Mouse (Mus musculus) stomach, embryonic 14.5 days (tissue): ENCODE measurements around the gene Suclg1. TPM values are rescaled to one million over a fixed set of nuclear protein-coding genes. Genes with fewer than 3 reads are reported as not detected.

Experiments
- ATAC-seq: fragments of 200-750 bp; cut with Nextera tagmentation; 2 replicates; pipeline ENCODE4 v1.8.0; 2017; ENCODE audit warnings: low read depth, moderate TSS enrichment; ENCODE audit not compliant: insufficient number of reproducible peaks, insufficient read depth, low FRiP score
- H3K27ac ChIP-seq: fragments of 300-500 bp; sonication (generic); 2 replicates; pipeline ENCODE4 v1.5.1; 2014; ENCODE audit warnings: mild to moderate bottlenecking, low read length, moderate library complexity, mixed read lengths
- H3K27me3 ChIP-seq: fragments of 300-500 bp; sonication (generic); 2 replicates; pipeline ENCODE4 v1.6.1; 2014; ENCODE audit warnings: low read length, control low read depth, mixed read lengths; ENCODE audit not compliant: control insufficient read depth, insufficient read depth
- H3K36me3 ChIP-seq: fragments of 300-500 bp; sonication (generic); 2 replicates; pipeline ENCODE4 v1.6.1; 2014; ENCODE audit warnings: mild to moderate bottlenecking, control low read depth, low read length, moderate library complexity, mixed read lengths; ENCODE audit not compliant: control insufficient read depth, insufficient read depth
- H3K4me1 ChIP-seq: fragments of 300-500 bp; sonication (generic); 2 replicates; pipeline ENCODE4 v1.6.1; 2014; ENCODE audit warnings: low read length, control low read depth, mixed read lengths; ENCODE audit not compliant: control insufficient read depth, insufficient read depth
- H3K4me2 ChIP-seq: fragments of 300-500 bp; sonication (generic); replicated peaks from 2 replicates; pipeline ENCODE4 v1.6.1; 2014; ENCODE audit warnings: low read depth, low read length, control low read depth
- H3K4me3 ChIP-seq: fragments of 300-500 bp; sonication (generic); 2 replicates; pipeline ENCODE4 v1.5.1; 2014; ENCODE audit warnings: low read depth, low read length, control low read depth
- H3K9ac ChIP-seq: fragments of 300-500 bp; sonication (generic); replicated peaks from 2 replicates; pipeline ENCODE4 v1.6.1; 2014; ENCODE audit warnings: low read depth, mild to moderate bottlenecking, control low read depth, low read length, moderate library complexity, mixed read lengths
- H3K9me3 ChIP-seq: fragments of 300-500 bp; sonication (generic); 2 replicates; pipeline ENCODE4 v1.6.1; 2016; ENCODE audit warnings: low read depth, low read length, control low read depth; ENCODE audit not compliant: control insufficient read depth
- WGBS: fragments of 180-500 bp; shearing (Covaris S2); extraction: QIAGEN DNeasy Blood & Tissue Kit; methylation state at CpG from one replicate; pipeline ENCODE4 v1.1.7; 2014; 5-methylcytosine and 5-hydroxymethylcytosine counted together
- polyA plus RNA-seq: library from polyadenylated mRNA; unstranded; fragments of >200 nt; fragmentation: Nextera tagmentation; extraction: Ambion mirVana; gene quantifications from 2 replicates; pipeline ENCODE4 v1.2.1, GENCODE M21; 2014

Gene Suclg1
- polyA plus RNA-seq, 1 experiment from 2014 or later = 170 TPM

- peaks cover 17% of the 10 kb centered on the region for H3K36me3 ChIP-seq
- peaks cover 14% of the 10 kb centered on the region for H3K4me1 ChIP-seq
- no peak overlapping the region for H3K27ac ChIP-seq
- H3K4me3 ChIP-seq = no peak overlapping the region
- no peaks in the 10 kb centered on the region for H3K27me3 ChIP-seq
- H3K9ac ChIP-seq = no peak overlapping the region
- no peak overlapping the region for H3K4me2 ChIP-seq
- no peaks in the 10 kb centered on the region for H3K9me3 ChIP-seq
- WGBS = 73% methylated on average over 9 of the region's 9 CpGs
- peak; percentile 23; the same call in 1 of the 2 replicates for ATAC-seq
Observed at GRCm38 (mm10) chr6:73254307-73255228, 6.4 kb downstream of the Suclg1 start.

- H3K4me2 ChIP-seq = no peak overlapping the region
- no peak overlapping the region for H3K27ac ChIP-seq
- H3K9ac ChIP-seq = no peak overlapping the region
- H3K27me3 ChIP-seq = no peaks in the 10 kb centered on the region
- WGBS = 91% methylated on average over 7 of the region's 7 CpGs
- H3K4me3 ChIP-seq = no peak overlapping the region
- H3K9me3 ChIP-seq = no peaks in the 10 kb centered on the region
- H3K4me1 ChIP-seq = peaks cover 11% of the 10 kb centered on the region; the same call in 1 of the 2 replicates
- no peak for ATAC-seq
- H3K36me3 ChIP-seq = peaks cover 34% of the 10 kb centered on the region
Observed at GRCm38 (mm10) chr6:73257068-73257467, 8.9 kb downstream of the Suclg1 start.

GRCm38 (mm10) chr6:73260110-73260509 is 11.9 kb downstream of the Suclg1 start:
- Histone ChIP-seq H3K27me3 (no peaks in the 10 kb centered on the region), H3K4me1 (no peaks in the 10 kb centered on the region), H3K9ac (no peak overlapping the region), H3K9me3 (no peaks in the 10 kb centered on the region), H3K4me2 (no peak overlapping the region), H3K36me3 (peaks cover 34% of the 10 kb centered on the region), H3K4me3 (no peak overlapping the region), H3K27ac (no peak overlapping the region)
- ATAC-seq = no peak
- WGBS = 92% methylated on average over 6 of the region's 6 CpGs

GRCm38 (mm10) chr6:73264801-73265200 is 16.6 kb downstream of the Suclg1 start:
- no peaks in the 10 kb centered on the region for H3K27me3 ChIP-seq
- no peak overlapping the region for H3K27ac ChIP-seq
- no peak overlapping the region for H3K9ac ChIP-seq
- H3K4me3 ChIP-seq = no peak overlapping the region
- no peak overlapping the region for H3K4me2 ChIP-seq
- peaks cover 42% of the 10 kb centered on the region for H3K36me3 ChIP-seq
- 70% methylated on average over 2 of the region's 2 CpGs for whole genome bisulfite sequencing
- no peaks in the 10 kb centered on the region for H3K4me1 ChIP-seq
- H3K9me3 ChIP-seq = no peaks in the 10 kb centered on the region
- no peak for ATAC-seq

- Histone ChIP-seq H3K27ac (no peak overlapping the region), H3K36me3 (peaks cover 51% of the 10 kb centered on the region), H3K9me3 (no peaks in the 10 kb centered on the region), H3K9ac (no peak overlapping the region), H3K4me1 (no peaks in the 10 kb centered on the region), H3K27me3 (no peaks in the 10 kb centered on the region), H3K4me3 (no peak overlapping the region), H3K4me2 (no peak overlapping the region)
- 91% methylated on average over 8 of the region's 8 CpGs for WGBS
- ATAC-seq = no peak
Observed at GRCm38 (mm10) chr6:73267738-73268311, 19.6 kb downstream of the Suclg1 start.

GRCm38 (mm10) chr6:73269374-73269773 is 21.2 kb downstream of the Suclg1 start:
- ATAC-seq = no peak
- Histone ChIP-seq H3K4me3 (no peak overlapping the region), H3K27me3 (no peaks in the 10 kb centered on the region), H3K4me2 (no peak overlapping the region), H3K27ac (no peak overlapping the region), H3K9ac (no peak overlapping the region), H3K36me3 (peaks cover 55% of the 10 kb centered on the region), H3K9me3 (no peaks in the 10 kb centered on the region), H3K4me1 (no peaks in the 10 kb centered on the region)
- WGBS = 92% methylated on average over 3 of the region's 3 CpGs

- no peak overlapping the region for H3K27ac ChIP-seq
- H3K27me3 ChIP-seq = no peaks in the 10 kb centered on the region
- H3K4me2 ChIP-seq = no peak overlapping the region
- H3K4me1 ChIP-seq = no peaks in the 10 kb centered on the region
- no peaks in the 10 kb centered on the region for H3K9me3 ChIP-seq
- H3K9ac ChIP-seq = no peak overlapping the region
- WGBS = 81% methylated on average over 3 of the region's 3 CpGs
- ATAC-seq = no peak
- H3K36me3 ChIP-seq = peaks cover 63% of the 10 kb centered on the region
- H3K4me3 ChIP-seq = no peak overlapping the region
Observed at GRCm38 (mm10) chr6:73271546-73272091, 23.4 kb downstream of the Suclg1 start.

- no peak for ATAC-seq
Observed at GRCm38 (mm10) chr6:73275002-73275401, 26.8 kb downstream of the Suclg1 start.

More at GRCm38 (mm10) chr6:73275002-73275401, 26.8 kb downstream of the Suclg1 start:
- no peak overlapping the region for H3K27ac ChIP-seq
- 88% methylated on average over 5 of the region's 5 CpGs for WGBS
- H3K9me3 ChIP-seq = no peaks in the 10 kb centered on the region
- no peak overlapping the region for H3K4me2 ChIP-seq
- no peak overlapping the region for H3K9ac ChIP-seq
- H3K4me3 ChIP-seq = no peak overlapping the region
- H3K27me3 ChIP-seq = no peaks in the 10 kb centered on the region
- no peaks in the 10 kb centered on the region for H3K4me1 ChIP-seq
- H3K36me3 ChIP-seq = peaks cover 53% of the 10 kb centered on the region
